Mouse (Mus musculus): Measurements from ENCODE around the gene Cenpq. TPM values are rescaled to one million over a fixed set of nuclear protein-coding genes. Genes with fewer than 3 reads are reported as not detected.

Gene Cenpq
- total RNA-seq, 2 experiments from 2014 or later: 3.3 to 4.1 TPM

DNA sequence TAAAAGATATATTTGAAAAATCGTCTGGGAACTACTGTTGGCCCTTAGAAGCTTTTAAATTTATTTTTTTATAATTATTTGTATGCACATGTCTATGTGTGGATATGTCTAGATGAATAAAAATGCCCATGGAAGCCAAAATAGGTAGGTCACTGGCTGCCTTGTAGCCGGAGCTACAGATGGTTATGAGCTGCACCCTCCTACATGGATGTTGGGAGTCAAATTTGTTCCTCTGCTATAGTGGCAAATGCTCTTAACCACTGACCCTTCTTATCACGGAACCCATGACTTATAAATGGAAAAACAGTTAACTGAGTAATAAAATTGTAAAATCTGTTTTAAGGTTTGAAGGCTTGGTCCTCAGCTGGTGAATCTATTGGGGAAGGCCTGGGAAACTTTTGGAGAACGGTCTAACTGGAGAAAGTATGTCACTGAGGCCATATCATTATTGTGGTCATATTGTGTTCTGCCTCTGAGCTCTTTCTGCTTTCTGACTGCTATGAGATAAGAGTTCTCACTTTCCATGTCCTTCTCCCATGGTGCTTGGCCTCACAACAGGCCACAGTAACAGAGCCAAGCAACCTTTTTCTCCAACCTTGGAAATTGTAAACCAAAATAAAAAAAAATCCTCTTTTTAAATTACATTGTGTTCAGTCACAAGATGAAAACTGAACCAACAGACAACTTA, 46.9 kb downstream of the Cenpq start:
- intact Hi-C loops (cut with DNase I): no loop called here
- Histone ChIP-seq H3K27ac (no peak overlapping the region), H3K4me3 (no peak overlapping the region)
- no peak for DNase-seq (ENCODE audit: extremely low spot score in 1 of 2, low spot score in 2 of 2)
- no peak for TF ChIP-seq CTCF (IDR thresholded peaks at IDR 0.05)

GRCm38 (mm10) chr17:40885155-40885554, 49.7 kb downstream of the Cenpq start:
- DNase-seq (ENCODE audit: extremely low spot score in 1 of 2, low spot score in 2 of 2): no peak
- intact Hi-C loops (cut with DNase I): no loop called here
- Histone ChIP-seq H3K4me3 (no peak overlapping the region), H3K27ac (no peak overlapping the region)
- no peak for TF ChIP-seq CTCF (IDR thresholded peaks at IDR 0.05)

- Histone ChIP-seq H3K27ac (no peak overlapping the region), H3K4me3 (no peak overlapping the region)
- intact Hi-C loops (cut with DNase I): no loop called here
- no peak for TF ChIP-seq CTCF (IDR thresholded peaks at IDR 0.05)
- DNase-seq (ENCODE audit: extremely low spot score in 1 of 2, low spot score in 2 of 2): no peak
Observed at GRCm38 (mm10) chr17:40882172-40882571, 52.7 kb downstream of the Cenpq start.

DNA sequence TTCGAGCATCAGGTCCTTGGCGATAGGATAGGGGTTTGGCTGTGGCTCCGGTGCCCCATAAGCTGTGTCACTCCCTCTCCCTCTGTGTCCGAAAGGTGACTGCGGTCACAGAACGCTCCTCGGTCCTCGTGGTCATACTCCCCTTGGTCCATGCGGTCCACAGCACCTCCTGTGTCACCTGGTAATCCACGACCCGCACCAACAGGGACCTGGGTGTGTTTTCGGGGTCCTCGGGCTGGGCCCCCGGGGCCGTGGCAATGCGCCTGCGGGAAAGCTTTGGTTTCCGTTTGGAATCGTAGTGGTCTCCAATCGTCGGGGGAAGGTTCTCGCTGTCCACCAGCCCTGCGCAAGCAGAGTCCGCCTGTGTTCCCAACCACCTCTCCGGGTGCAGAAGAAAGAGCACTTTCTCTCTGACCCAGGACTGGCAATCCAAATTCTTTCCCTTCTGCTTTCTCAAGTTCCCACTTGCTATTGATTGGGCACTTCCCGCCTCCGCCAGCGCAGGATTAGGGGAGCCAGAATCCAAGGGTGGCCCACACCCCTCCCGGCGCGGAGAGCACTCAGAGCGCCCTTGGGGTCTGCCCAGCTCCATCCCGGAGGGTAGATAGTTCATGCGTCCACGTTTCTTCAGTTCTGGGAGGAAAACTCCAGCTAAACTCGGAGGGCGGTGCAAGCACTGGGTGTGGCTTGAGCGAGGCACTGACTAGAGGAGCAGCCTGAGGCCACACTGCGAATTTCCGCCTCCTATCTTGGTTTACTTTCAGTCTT, 54.7 kb downstream of the Cenpq start, which contains the start of gene 9130008F23Rik:
TSS of gene 9130008F23Rik (minus strand) at position 636 of the 768 bp plus-strand sequence.
- peak within 1 kb of the TSS; percentile 57 for H3K4me3 ChIP-seq
- intact Hi-C loops (cut with DNase I): no loop called here
- no peak within 1 kb of the TSS for H3K27ac ChIP-seq
- TF ChIP-seq CTCF (IDR thresholded peaks at IDR 0.05): no peak
- DNase-seq (ENCODE audit: extremely low spot score in 1 of 2, low spot score in 2 of 2): peak in 1 of 2 experiments; percentile 12

GRCm38 (mm10) chr17:40879528-40879923, 55.3 kb downstream of the Cenpq start:
- no peak for DNase-seq (ENCODE audit: extremely low spot score in 1 of 2, low spot score in 2 of 2)
- Histone ChIP-seq H3K4me3 (peak overlapping the region; percentile 57), H3K27ac (no peak overlapping the region)
- intact Hi-C loops (cut with DNase I): no loop called here
- TF ChIP-seq CTCF (IDR thresholded peaks at IDR 0.05): no peak

GRCm38 (mm10) chr17:40877741-40878140, 57.1 kb downstream of the Cenpq start:
- no peak overlapping the region for H3K4me3 ChIP-seq
- intact Hi-C loops (cut with DNase I): no loop called here
- DNase-seq (ENCODE audit: extremely low spot score in 1 of 2, low spot score in 2 of 2): no peak
- H3K27ac ChIP-seq: no peak overlapping the region
- TF ChIP-seq CTCF (IDR thresholded peaks at IDR 0.05): no peak

DNA sequence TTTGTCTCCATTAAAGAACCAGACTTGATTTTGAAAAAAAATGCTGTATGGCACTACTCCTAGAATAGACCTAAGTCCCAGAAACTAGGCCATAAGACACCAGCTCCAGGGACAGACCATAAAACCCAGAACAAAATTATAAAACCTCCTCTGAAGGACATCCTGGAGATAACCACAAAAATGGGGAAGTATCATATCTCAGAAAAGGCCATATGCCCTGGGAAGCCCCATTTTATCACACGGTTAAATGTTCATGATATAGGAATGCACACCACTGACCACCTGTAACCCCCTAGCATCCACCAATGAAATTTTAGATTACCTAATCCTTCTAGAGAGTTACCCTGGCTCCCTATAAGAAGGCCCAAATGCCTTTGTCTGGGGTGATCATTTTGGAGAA, 59.3 kb downstream of the Cenpq start:
- intact Hi-C loops (cut with DNase I): no loop called here
- Histone ChIP-seq H3K4me3 (no peak overlapping the region), H3K27ac (no peak overlapping the region)
- DNase-seq (ENCODE audit: extremely low spot score in 1 of 2, low spot score in 2 of 2): no peak
- TF ChIP-seq CTCF (IDR thresholded peaks at IDR 0.05): no peak

GRCm38 (mm10) chr17:40874701-40875100, 60.1 kb downstream of the Cenpq start:
- TF ChIP-seq CTCF (IDR thresholded peaks at IDR 0.05): no peak
- intact Hi-C loops (cut with DNase I): no loop called here
- no peak overlapping the region for H3K4me3 ChIP-seq
- DNase-seq (ENCODE audit: extremely low spot score in 1 of 2, low spot score in 2 of 2): no peak
- H3K27ac ChIP-seq: no peak overlapping the region

DNA sequence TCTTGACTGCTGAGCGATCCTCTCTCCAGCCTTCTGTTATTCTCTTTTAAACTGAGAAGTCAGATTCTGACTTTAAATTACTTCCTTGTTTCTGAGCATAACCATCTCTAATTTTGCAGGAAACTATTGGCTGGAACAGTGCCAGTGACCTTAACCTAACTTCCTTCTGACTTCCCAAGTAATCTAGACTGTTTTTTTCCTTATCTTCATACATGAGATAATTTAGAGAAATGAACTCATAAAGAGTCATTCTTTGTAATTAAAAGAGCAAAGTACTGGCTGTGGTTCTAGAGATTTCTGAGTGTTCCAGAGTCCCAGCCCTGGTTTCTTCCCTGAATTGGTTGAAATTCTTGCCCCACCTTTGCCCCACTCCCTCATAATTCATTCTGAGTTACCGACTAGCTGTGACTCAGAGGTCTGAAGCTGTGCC, 61.2 kb downstream of the Cenpq start:
- no peak for DNase-seq (ENCODE audit: extremely low spot score in 1 of 2, low spot score in 2 of 2)
- no peak for TF ChIP-seq CTCF (IDR thresholded peaks at IDR 0.05)
- intact Hi-C loops (cut with DNase I): no loop called here

More for the DNA sequence above, 61.2 kb downstream of the Cenpq start:
- no peak overlapping the region for H3K27ac ChIP-seq
- no peak overlapping the region for H3K4me3 ChIP-seq

Other genes starting within 250 kb of the Cenpq start
- not detected for gene Esp1, start 207.9 kb downstream of the Cenpq start, total RNA-seq (2021)
- not detected for gene Crisp2, start 128.0 kb downstream of the Cenpq start, total RNA-seq (2021)
- not detected for gene Rhag, start 123.9 kb downstream of the Cenpq start, total RNA-seq (2021)
- under 1 TPM in 1 of 2 experiments, not detected in 1; 0.16 TPM for gene 9130008F23Rik, start 54.5 kb downstream of the Cenpq start, total RNA-seq (2021)
- not detected for gene Glyatl3, start 20.7 kb downstream of the Cenpq start, total RNA-seq (2021)
- 10 to 100 TPM; 36.8 to 37.4 TPM for gene Mut, start 362 bp downstream of the Cenpq start, total RNA-seq (2021)